Mouse (Mus musculus): Measurements from ENCODE around the gene Mapk8ip3. TPM values are rescaled to one million over a fixed set of nuclear protein-coding genes. Genes with fewer than 3 reads are reported as not detected.

The Mapk8ip3 gene
- polyA plus RNA-seq (2012; rRNA removed) (186 and 210 TPM in 2 replicates), polyA plus RNA-seq (2014; fragmentation: Nextera tagmentation; extraction: Ambion mirVana) (41.4 and 46.4 TPM in 2 replicates)

DNA sequence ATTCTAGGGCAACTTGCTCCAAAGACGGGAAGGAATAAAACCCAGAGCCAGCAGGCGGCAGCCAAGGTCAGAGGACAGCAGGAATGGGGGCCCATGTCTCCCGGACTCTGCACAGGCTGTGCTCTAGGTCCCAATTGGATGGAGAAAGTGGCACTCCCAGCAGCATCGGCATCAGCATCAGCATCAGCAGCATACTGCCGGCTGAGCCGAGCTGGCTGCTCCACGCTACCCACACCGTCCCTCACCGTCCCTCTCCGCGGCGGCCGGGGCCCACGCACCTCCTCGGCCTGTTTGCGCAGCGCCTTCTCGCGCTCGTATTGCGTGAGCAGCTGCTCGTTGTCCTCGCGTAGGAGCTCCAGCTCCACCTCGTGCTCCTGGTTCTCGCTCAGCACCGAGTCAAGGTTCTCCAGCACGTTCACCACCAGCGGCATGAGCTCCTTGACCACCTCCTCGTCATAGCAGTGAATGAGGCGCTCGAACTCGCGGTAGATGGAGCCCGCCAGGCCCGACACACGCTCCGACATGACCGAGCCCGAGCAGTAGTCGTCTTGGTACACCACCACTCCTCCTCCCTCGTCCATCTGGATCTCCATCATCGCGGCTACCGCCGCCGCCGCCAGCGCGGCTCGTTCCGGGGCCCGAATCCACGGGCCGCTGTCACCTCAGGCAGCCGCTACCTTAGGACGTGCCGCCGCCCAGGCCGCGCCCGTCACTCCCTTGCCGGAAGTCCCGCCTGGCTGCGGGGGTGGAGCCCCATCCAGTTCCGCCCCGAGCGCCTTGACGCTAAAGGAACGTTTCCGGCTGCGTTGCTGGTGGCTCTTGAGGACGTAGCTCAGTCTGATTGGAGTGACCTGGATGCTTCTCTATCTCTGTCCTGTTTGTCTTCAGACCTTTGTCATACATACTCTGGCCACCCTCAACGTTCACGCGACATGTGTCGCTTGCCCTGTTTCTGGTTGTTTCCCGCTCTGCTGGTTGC, at the start of gene Mapk8ip3:
Mapk8ip3 (minus strand) TSS at position 719 of the 979 bp plus-strand sequence.
- Histone ChIP-seq H3K4me3 (replicated peaks; ENCODE audit: low read length) (peak within 1 kb of the TSS; percentile 90), H3K4me2 (replicated peaks; ENCODE audit: low read depth, low read length, severe bottlenecking) (peak within 1 kb of the TSS; percentile 54), H3K9ac (ENCODE audit: low read depth, low read length, severe bottlenecking) (peak within 1 kb of the TSS; percentile 86), H3K36me3 (ENCODE audit: control insufficient read depth, insufficient read depth, low read length) (peaks cover 6% of the 10 kb centered on the region; the same call in 1 of the 2 replicates), H3K27me3 (ENCODE audit: control insufficient read depth, insufficient read depth, low read length) (no peaks in the 10 kb centered on the region), H3K4me1 (ENCODE audit: control insufficient read depth, insufficient read depth, low read length) (peaks cover 13% of the 10 kb centered on the region), H3K27ac (replicated peaks; ENCODE audit: low read depth, low read length) (peak within 1 kb of the TSS; percentile 55), H3K9me3 (ENCODE audit: control insufficient read depth, low read length) (no peaks in the 10 kb centered on the region)
- ATAC-seq (ENCODE audit: low FRiP score, low read depth) (peak; percentile 97), DNase-seq (ENCODE audit: low spot score) (peak; percentile 93)
- peak; percentile 71; the same call in 1 of the 2 replicates for TF ChIP-seq POLR2A (IDR thresholded peaks at IDR 0.05; ENCODE audit: borderline replicate concordance, extremely low read depth, insufficient read depth, insufficient read length)
- WGBS = 2% methylated on average over 68 of the region's 78 CpGs

DNA sequence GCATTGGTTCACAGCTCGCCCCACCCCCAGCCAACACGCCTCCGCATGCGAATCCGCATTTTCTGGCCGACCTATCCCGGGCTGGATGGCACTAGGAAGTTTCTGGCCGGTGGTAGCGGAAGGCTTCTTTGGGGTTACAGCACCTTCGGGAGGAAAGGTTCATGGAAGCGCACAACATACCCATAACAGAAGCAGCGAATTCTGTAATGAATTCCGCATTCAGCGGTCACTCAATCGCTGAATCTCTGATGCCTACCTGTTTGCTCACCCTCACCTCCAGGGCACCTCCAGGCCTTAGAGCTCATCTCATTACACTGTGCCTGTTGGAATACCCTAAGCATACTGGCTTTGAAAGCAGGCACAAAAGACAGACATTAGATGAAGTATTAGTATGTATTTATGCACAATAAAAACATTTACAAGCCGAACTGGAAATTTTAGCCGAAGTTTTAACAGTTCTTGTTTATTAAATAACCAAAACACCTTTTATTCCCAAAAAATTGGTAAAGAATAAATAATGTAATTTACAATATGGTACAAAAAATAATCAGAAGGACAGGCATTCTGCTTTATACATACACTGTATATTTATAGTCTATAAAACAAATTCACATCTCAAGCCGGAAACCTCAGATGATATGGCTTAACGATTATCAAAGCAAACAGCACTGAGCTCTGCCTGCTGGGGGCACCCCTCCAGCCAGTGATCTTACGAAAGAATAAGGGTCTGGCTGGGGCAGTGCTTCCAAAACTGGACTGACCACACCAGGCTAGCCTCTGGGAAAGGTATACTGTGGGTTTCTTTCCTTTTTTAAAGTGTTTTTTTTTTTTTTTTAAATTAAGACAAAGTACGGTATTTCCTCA, 24.3 kb upstream of the Mapk8ip3 start:
- no peak for TF ChIP-seq POLR2A (IDR thresholded peaks at IDR 0.05; ENCODE audit: borderline replicate concordance, extremely low read depth, insufficient read depth, insufficient read length)
- Histone ChIP-seq H3K9me3 (ENCODE audit: control insufficient read depth, low read length) (no peaks in the 10 kb centered on the region), H3K36me3 (ENCODE audit: control insufficient read depth, insufficient read depth, low read length) (peaks cover 51% of the 10 kb centered on the region), H3K4me3 (replicated peaks; ENCODE audit: low read length) (peak overlapping the region; percentile 90), H3K27ac (replicated peaks; ENCODE audit: low read depth, low read length) (no peak overlapping the region), H3K4me2 (replicated peaks; ENCODE audit: low read depth, low read length, severe bottlenecking) (peak overlapping the region; percentile 67), H3K4me1 (ENCODE audit: control insufficient read depth, insufficient read depth, low read length) (peaks cover 14% of the 10 kb centered on the region), H3K27me3 (ENCODE audit: control insufficient read depth, insufficient read depth, low read length) (no peaks in the 10 kb centered on the region), H3K9ac (ENCODE audit: low read depth, low read length, severe bottlenecking) (peak overlapping the region; percentile 86; the same call in 1 of the 2 replicates)
- DNase-seq (ENCODE audit: low spot score) (no peak), ATAC-seq (ENCODE audit: low FRiP score, low read depth) (peak; percentile 24)
- WGBS = 13% methylated on average over 21 of the region's 21 CpGs

DNA sequence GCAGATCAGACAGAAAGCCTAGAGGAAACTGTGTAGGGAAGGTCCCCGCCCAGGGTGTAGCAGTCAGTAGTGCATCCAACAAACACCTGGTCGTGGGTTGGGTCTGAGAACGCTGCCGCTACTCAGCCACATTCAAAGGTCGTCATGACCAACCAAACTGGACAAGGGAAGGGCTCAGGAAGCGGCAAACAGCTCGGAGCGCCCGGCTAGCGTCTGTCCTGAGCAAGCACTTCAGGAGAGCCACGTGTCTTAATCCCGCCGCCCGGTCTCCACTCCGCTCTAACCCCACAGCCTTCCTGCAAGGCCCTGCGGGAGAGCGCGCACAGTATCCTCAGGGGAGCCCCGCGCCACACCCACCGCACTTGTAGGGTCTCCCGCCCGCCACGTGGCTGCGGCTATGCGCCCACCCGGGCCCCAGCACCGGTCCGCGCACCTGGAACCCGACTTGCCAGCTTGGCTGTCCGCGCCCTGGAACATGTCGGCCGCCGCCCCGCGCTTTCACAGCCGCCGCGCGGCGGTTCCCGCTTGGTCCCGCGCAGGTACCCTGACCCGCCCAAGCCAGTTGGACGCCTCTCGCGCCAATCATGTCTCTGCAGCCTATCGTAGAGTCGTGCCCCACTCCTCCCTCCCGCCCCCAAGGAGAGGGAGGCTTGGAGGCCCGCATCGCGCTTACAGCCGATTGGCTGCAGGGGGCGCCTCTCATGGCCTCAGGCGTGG, 23.5 kb upstream of the Mapk8ip3 start, which contains the start of gene Jpt2:
Jpt2 (minus strand) TSS at position 555 of the 717 bp plus-strand sequence.
- Histone ChIP-seq H3K36me3 (ENCODE audit: control insufficient read depth, insufficient read depth, low read length) (peaks cover 51% of the 10 kb centered on the region), H3K9me3 (ENCODE audit: control insufficient read depth, low read length) (no peaks in the 10 kb centered on the region), H3K4me3 (replicated peaks; ENCODE audit: low read length) (peak within 1 kb of the TSS; percentile 90), H3K9ac (ENCODE audit: low read depth, low read length, severe bottlenecking) (peak within 1 kb of the TSS; percentile 86), H3K27me3 (ENCODE audit: control insufficient read depth, insufficient read depth, low read length) (no peaks in the 10 kb centered on the region), H3K4me1 (ENCODE audit: control insufficient read depth, insufficient read depth, low read length) (peaks cover 14% of the 10 kb centered on the region), H3K27ac (replicated peaks; ENCODE audit: low read depth, low read length) (peak within 1 kb of the TSS; percentile 87), H3K4me2 (replicated peaks; ENCODE audit: low read depth, low read length, severe bottlenecking) (peak within 1 kb of the TSS; percentile 67)
- peak; percentile 100 for ATAC-seq (ENCODE audit: low FRiP score, low read depth)
- WGBS = 2% methylated on average over 34 of the region's 59 CpGs
- peak; percentile 97 for DNase-seq (ENCODE audit: low spot score)
- TF ChIP-seq POLR2A (IDR thresholded peaks at IDR 0.05; ENCODE audit: borderline replicate concordance, extremely low read depth, insufficient read depth, insufficient read length) = 0 out of 2 replicates have a peak, but pooled peaks have one; percentile 45

DNA sequence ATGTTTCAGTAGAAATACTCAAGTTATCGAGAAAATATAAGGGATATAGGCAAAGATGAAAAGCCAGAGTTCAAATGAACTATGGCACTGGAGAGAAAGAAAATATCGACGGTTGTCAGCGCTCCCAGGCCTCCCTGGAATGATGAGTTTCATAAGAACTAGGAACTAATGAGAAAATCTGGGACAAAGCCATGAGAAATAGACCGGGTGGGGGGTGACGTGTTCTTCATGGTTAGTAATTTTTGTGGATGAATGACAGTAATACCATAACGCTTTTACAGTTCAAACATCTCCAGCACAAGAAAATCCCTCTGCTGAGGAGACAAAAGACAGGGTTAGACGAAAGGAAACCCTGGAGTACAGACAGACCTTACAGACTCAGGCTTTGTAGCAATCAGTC, 22.6 kb upstream of the Mapk8ip3 start:
- peaks cover 51% of the 10 kb centered on the region for H3K36me3 ChIP-seq (ENCODE audit: control insufficient read depth, insufficient read depth, low read length)
- H3K9ac ChIP-seq (ENCODE audit: low read depth, low read length, severe bottlenecking) = peak overlapping the region; percentile 86
- H3K4me3 ChIP-seq (replicated peaks; ENCODE audit: low read length) = peak overlapping the region; percentile 90
- no peaks in the 10 kb centered on the region for H3K27me3 ChIP-seq (ENCODE audit: control insufficient read depth, insufficient read depth, low read length)
- peak overlapping the region; percentile 87; the same call in 1 of the 2 replicates for H3K27ac ChIP-seq (replicated peaks; ENCODE audit: low read depth, low read length)
- DNase-seq (ENCODE audit: low spot score) = no peak
- TF ChIP-seq POLR2A (IDR thresholded peaks at IDR 0.05; ENCODE audit: borderline replicate concordance, extremely low read depth, insufficient read depth, insufficient read length) = no peak
- peaks cover 14% of the 10 kb centered on the region for H3K4me1 ChIP-seq (ENCODE audit: control insufficient read depth, insufficient read depth, low read length)
- ATAC-seq (ENCODE audit: low FRiP score, low read depth) = no peak
- WGBS = 57% methylated on average over 8 of the region's 8 CpGs
- no peaks in the 10 kb centered on the region for H3K9me3 ChIP-seq (ENCODE audit: control insufficient read depth, low read length)
- peak overlapping the region; percentile 67 for H3K4me2 ChIP-seq (replicated peaks; ENCODE audit: low read depth, low read length, severe bottlenecking)
